ENCODE assay signal across 9 mouse cellular contexts in genomic region chr7:72391323-72391722, GRCm38 (mm10).
DNase-seq lines count a peak whose midpoint lies in the region; ATAC-seq and TF ChIP-seq lines count a peak whose summit lies in the region.
"Had no signal": no experiment of that assay in that cellular context is flagged by ENCODE, and none has a peak within 500 bp of the region (broad histone marks: within the 10 kb centered on the region; RNA-seq: fewer than 3 reads in every experiment).

No protein-coding gene starts in this region.

- peak; percentile 52 for DNase-seq in intestine, embryonic 14.5 days (ENCODE audit: low spot score)
- DNase-seq in adipocyte (ENCODE audit: low spot score) = peak; percentile 19
- peak; percentile 76 for DNase-seq in hindbrain, postnatal 0 days (ENCODE audit: low spot score)
- DNase-seq in retina, embryonic 14.5 days (ENCODE audit: low spot score) = peak; percentile 81
- DNase-seq in layer of hippocampus, postnatal 36 days = no peak
- no peak for DNase-seq in urinary bladder, postnatal 4 days (ENCODE audit: low spot score in 2 of 2)

- H3K9me3 ChIP-seq in intestine, embryonic 14.5 days (ENCODE audit: control insufficient read depth, low read length) = no peaks in the 10 kb centered on the region
- no peaks in the 10 kb centered on the region for H3K9me3 ChIP-seq in intestine, embryonic 15.5 days
- H3K9me3 ChIP-seq in hindbrain, postnatal 0 days (ENCODE audit: low read length) = no peaks in the 10 kb centered on the region

- no peak for ATAC-seq in intestine, embryonic 14.5 days (replicated peaks; ENCODE audit: low FRiP score, low TSS enrichment, low read depth)
- no peak for ATAC-seq in intestine, embryonic 15.5 days
- peak; percentile 43; the same call in 1 of the 2 replicates for ATAC-seq in hindbrain, postnatal 0 days

- H3K27me3 ChIP-seq in intestine, embryonic 14.5 days (replicated peaks; ENCODE audit: control insufficient read depth, insufficient read depth, low read length) = no peaks in the 10 kb centered on the region
- no peaks in the 10 kb centered on the region for H3K27me3 ChIP-seq in intestine, embryonic 15.5 days (replicated peaks)
- H3K27me3 ChIP-seq in C2C12 (ENCODE audit: control insufficient read depth, insufficient read depth, insufficient read length) = no peaks in the 10 kb centered on the region
- no peaks in the 10 kb centered on the region for H3K27me3 ChIP-seq in hindbrain, postnatal 0 days (ENCODE audit: insufficient read depth, low read length)
- H3K27me3 ChIP-seq: limb, embryonic 12.5 days had no signal

- H3K27ac ChIP-seq in intestine, embryonic 14.5 days (ENCODE audit: low read depth) = no peak overlapping the region
- H3K27ac ChIP-seq in intestine, embryonic 15.5 days = no peak overlapping the region
- H3K27ac ChIP-seq in hindbrain, postnatal 0 days = no peak overlapping the region
- H3K27ac ChIP-seq: limb, embryonic 12.5 days had no signal

- no peak overlapping the region for H3ac ChIP-seq in C2C12 (ENCODE audit: control insufficient read depth, insufficient read length, low read depth)

- H3K4me2 ChIP-seq in intestine, embryonic 14.5 days (ENCODE audit: low read length) = no peak overlapping the region
- no peak overlapping the region for H3K4me2 ChIP-seq in intestine, embryonic 15.5 days (replicated peaks)
- H3K4me2 ChIP-seq in hindbrain, postnatal 0 days (ENCODE audit: low read depth, low read length) = no peak overlapping the region
- H3K4me2 ChIP-seq: limb, embryonic 12.5 days had no signal

- no peak overlapping the region for H3K4me3 ChIP-seq in intestine, embryonic 14.5 days (ENCODE audit: low read depth, low read length)
- no peak overlapping the region for H3K4me3 ChIP-seq in intestine, embryonic 15.5 days (replicated peaks)
- H3K4me3 ChIP-seq in C2C12 (ENCODE audit: insufficient read depth, poor library complexity, severe bottlenecking) = no peak overlapping the region
- H3K4me3 ChIP-seq in hindbrain, postnatal 0 days (ENCODE audit: low read length) = no peak overlapping the region
- H3K4me3 ChIP-seq: limb, embryonic 12.5 days had no signal

- H3K79me3 ChIP-seq in C2C12 (ENCODE audit: low read depth) = no peaks in the 10 kb centered on the region

- peak; percentile 61 for TF ChIP-seq CTCF in C2C12 (IDR thresholded peaks at IDR 0.05; ENCODE audit: control insufficient read depth, insufficient read depth, insufficient read length)
- peak; percentile 81 for TF ChIP-seq CTCF in hindbrain, postnatal 0 days (IDR thresholded peaks at IDR 0.05; ENCODE audit: low read depth)

- 42% methylated on average over 7 of the region's 7 CpGs for WGBS in intestine, embryonic 14.5 days
- WGBS in intestine, embryonic 15.5 days = 43% methylated on average over 7 of the region's 7 CpGs
- 40% methylated on average over 7 of the region's 7 CpGs for WGBS in hindbrain, postnatal 0 days

- no peaks in the 10 kb centered on the region for H3K36me3 ChIP-seq in intestine, embryonic 14.5 days (ENCODE audit: control insufficient read depth, insufficient read depth, low read length)
- no peaks in the 10 kb centered on the region for H3K36me3 ChIP-seq in intestine, embryonic 15.5 days
- no peaks in the 10 kb centered on the region for H3K36me3 ChIP-seq in C2C12 (ENCODE audit: control insufficient read depth, insufficient read depth)
- H3K36me3 ChIP-seq in hindbrain, postnatal 0 days (ENCODE audit: insufficient read depth, low read length) = no peaks in the 10 kb centered on the region
- H3K36me3 ChIP-seq: limb, embryonic 12.5 days had no signal

- H3K9ac ChIP-seq in intestine, embryonic 14.5 days (ENCODE audit: low read length) = no peak overlapping the region
- H3K9ac ChIP-seq in intestine, embryonic 15.5 days = no peak overlapping the region
- no peak overlapping the region for H3K9ac ChIP-seq in hindbrain, postnatal 0 days (replicated peaks; ENCODE audit: low read length)
- H3K9ac ChIP-seq: limb, embryonic 12.5 days had no signal

- no peaks in the 10 kb centered on the region for H3K4me1 ChIP-seq in intestine, embryonic 14.5 days (replicated peaks; ENCODE audit: control insufficient read depth, insufficient read depth, low read length)
- no peaks in the 10 kb centered on the region for H3K4me1 ChIP-seq in intestine, embryonic 15.5 days (replicated peaks)
- no peaks in the 10 kb centered on the region for H3K4me1 ChIP-seq in hindbrain, postnatal 0 days (ENCODE audit: insufficient read depth, low read length)
- H3K4me1 ChIP-seq: limb, embryonic 12.5 days had no signal

- no peaks in the 10 kb centered on the region for H3K79me2 ChIP-seq in C2C12 (ENCODE audit: control insufficient read depth, insufficient read depth)

TF ChIP-seq in C2C12, 6 proteins besides CTCF, POLR2A, EP300 and RAD21:
- TF ChIP-seq CEBPB (IDR thresholded peaks at IDR 0.05; ENCODE audit: low read depth) (no peak), MAX (IDR thresholded peaks at IDR 0.05) (no peak), MYOD1 (IDR thresholded peaks at IDR 0.05; ENCODE audit: control insufficient read depth, insufficient read length, low read depth) (no peak), FOSL1 (IDR thresholded peaks at IDR 0.05; ENCODE audit: insufficient read depth, low read length, poor library complexity, severe bottlenecking) (no peak), MYOG (IDR thresholded peaks at IDR 0.05; ENCODE audit: control insufficient read depth, extremely low read depth, insufficient read length) (no peak), USF1 (IDR thresholded peaks at IDR 0.05; ENCODE audit: low read depth) (no peak)

Comparison
In these comparisons a context has a peak if more than half of its experiments do, and no peak if none do; other contexts are left out.
1. DNase-seq: peak in intestine, embryonic 14.5 days (single experiment), adipocyte (single experiment), hindbrain, postnatal 0 days (single experiment) and retina, embryonic 14.5 days (single experiment); none in layer of hippocampus, postnatal 36 days (0 of 2) and urinary bladder, postnatal 4 days (0 of 2).